Mouse (Mus musculus): Measurements from ENCODE around the gene Tssk1. TPM values are rescaled to one million over a fixed set of nuclear protein-coding genes. Genes with fewer than 3 reads are reported as not detected.

Gene Tssk1
- polyA plus RNA-seq, 1 experiment from 2014 or later, result not detected

DNA sequence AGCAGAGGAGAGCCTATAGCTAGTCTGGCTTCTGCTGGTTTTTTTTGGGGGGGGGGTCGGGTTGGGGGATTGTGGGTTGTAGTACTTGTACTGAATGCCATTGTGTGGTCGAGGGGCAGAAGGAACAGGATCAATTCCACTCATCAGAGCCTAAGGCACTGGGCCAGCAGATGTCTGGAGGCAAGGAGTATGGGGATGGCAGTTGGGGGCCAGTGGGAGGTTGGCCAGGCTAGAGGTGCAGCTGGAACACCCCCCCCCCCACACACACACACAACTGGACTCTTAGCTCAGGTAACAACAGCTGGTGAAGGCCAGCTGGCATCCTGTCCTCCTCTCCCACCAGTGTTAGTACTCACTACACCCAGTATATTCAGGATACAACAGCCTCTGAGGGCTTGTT lies 35.2 kb downstream of the Tssk1 start:
- DNase-seq (ENCODE audit: low spot score), result no peak

DNA sequence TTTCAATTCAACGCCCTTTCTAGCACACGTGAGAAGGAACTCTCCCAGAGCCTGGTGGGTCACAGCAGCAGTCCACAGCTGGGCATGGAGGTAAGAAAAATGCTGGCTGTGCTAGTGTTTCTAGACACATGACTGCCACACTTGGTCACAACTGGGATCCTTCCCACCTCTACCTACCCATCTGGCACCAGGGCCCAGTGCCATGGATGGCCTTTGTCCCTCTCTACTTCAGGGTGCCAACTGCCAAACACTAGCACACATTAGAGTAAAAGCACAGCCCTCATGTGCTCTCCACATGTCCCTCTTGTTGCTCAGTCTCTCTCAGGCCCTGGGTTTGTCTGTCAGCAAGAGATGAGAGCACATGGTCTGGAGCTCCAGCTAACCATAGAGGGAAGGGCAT lies 35.6 kb downstream of the Tssk1 start:
- H3K27ac ChIP-seq (replicated peaks; ENCODE audit: low read depth, low read length), result no peak overlapping the region
- peaks cover 8% of the 10 kb centered on the region for H3K4me1 ChIP-seq (ENCODE audit: control insufficient read depth, insufficient read depth, low read length)
- no peak overlapping the region for H3K4me3 ChIP-seq (ENCODE audit: low read depth, low read length)
- 0 out of 2 replicates have a peak, but pooled peaks cover 12% of the 10 kb centered on the region for H3K36me3 ChIP-seq (ENCODE audit: control insufficient read depth, insufficient read depth, low read length)
- WGBS, result 75% methylated on average over 2 of the region's 2 CpGs
- no peaks in the 10 kb centered on the region for H3K27me3 ChIP-seq (replicated peaks; ENCODE audit: control insufficient read depth, insufficient read depth, low read length)
- no peak overlapping the region for H3K9ac ChIP-seq (ENCODE audit: low read depth, low read length)
- ATAC-seq (ENCODE audit: low read depth) (no peak), DNase-seq (ENCODE audit: low spot score) (no peak)
- no peak overlapping the region for H3K4me2 ChIP-seq (ENCODE audit: low read depth, low read length)
- H3K9me3 ChIP-seq (ENCODE audit: control insufficient read depth, low read length), result no peaks in the 10 kb centered on the region

More for the DNA sequence above, 35.2 kb downstream of the Tssk1 start:
- H3K4me1 ChIP-seq (ENCODE audit: control insufficient read depth, insufficient read depth, low read length), result peaks cover 8% of the 10 kb centered on the region
- H3K4me2 ChIP-seq (ENCODE audit: low read depth, low read length), result no peak overlapping the region
- H3K36me3 ChIP-seq (ENCODE audit: control insufficient read depth, insufficient read depth, low read length), result 0 out of 2 replicates have a peak, but pooled peaks cover 12% of the 10 kb centered on the region
- H3K27ac ChIP-seq (replicated peaks; ENCODE audit: low read depth, low read length), result no peak overlapping the region
- 29% methylated on average over 1 of the region's 2 CpGs for WGBS
- no peaks in the 10 kb centered on the region for H3K9me3 ChIP-seq (ENCODE audit: control insufficient read depth, low read length)
- H3K4me3 ChIP-seq (ENCODE audit: low read depth, low read length), result no peak overlapping the region
- H3K27me3 ChIP-seq (replicated peaks; ENCODE audit: control insufficient read depth, insufficient read depth, low read length), result no peaks in the 10 kb centered on the region
- H3K9ac ChIP-seq (ENCODE audit: low read depth, low read length), result 0 out of 2 replicates have a peak overlapping the region, but pooled peaks have one; percentile 79
- ATAC-seq (ENCODE audit: low read depth), result no peak

DNA sequence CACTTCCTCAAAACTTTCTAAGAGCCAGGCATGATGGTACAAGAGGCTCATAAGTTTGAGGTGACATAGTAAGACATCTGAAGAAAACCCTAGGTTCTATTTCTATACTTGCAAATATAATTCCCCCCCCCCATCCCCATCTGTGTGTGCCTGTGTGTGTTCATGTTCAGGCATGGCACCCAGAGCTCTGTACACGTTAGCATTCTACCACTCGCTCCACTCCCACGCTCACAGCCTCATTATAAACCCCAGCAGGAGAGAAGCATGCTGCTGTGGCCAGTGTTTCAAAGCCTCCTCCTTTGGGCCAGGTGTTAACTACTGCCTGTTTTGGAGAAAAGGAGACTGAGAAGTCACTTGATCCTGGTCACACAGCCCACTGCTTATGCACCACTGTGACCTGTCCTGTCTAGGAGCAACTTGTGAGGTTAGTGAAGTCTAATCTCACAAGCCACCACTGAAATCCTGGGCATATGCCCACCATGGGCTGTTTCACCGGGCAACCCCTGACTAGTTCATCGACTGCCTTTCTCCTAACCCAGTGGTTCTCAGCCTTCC lies 38.0 kb downstream of the Tssk1 start:
- WGBS, result 77% methylated on average over 5 of the region's 5 CpGs
- Histone ChIP-seq H3K9ac (ENCODE audit: low read depth, low read length) (no peak overlapping the region), H3K4me2 (ENCODE audit: low read depth, low read length) (no peak overlapping the region), H3K4me3 (ENCODE audit: low read depth, low read length) (no peak overlapping the region), H3K27ac (replicated peaks; ENCODE audit: low read depth, low read length) (no peak overlapping the region), H3K27me3 (replicated peaks; ENCODE audit: control insufficient read depth, insufficient read depth, low read length) (no peaks in the 10 kb centered on the region), H3K9me3 (ENCODE audit: control insufficient read depth, low read length) (no peaks in the 10 kb centered on the region), H3K4me1 (ENCODE audit: control insufficient read depth, insufficient read depth, low read length) (peaks cover 3% of the 10 kb centered on the region), H3K36me3 (ENCODE audit: control insufficient read depth, insufficient read depth, low read length) (no peaks in the 10 kb centered on the region)
- ATAC-seq (ENCODE audit: low read depth) (no peak), DNase-seq (ENCODE audit: low spot score) (no peak)

DNA sequence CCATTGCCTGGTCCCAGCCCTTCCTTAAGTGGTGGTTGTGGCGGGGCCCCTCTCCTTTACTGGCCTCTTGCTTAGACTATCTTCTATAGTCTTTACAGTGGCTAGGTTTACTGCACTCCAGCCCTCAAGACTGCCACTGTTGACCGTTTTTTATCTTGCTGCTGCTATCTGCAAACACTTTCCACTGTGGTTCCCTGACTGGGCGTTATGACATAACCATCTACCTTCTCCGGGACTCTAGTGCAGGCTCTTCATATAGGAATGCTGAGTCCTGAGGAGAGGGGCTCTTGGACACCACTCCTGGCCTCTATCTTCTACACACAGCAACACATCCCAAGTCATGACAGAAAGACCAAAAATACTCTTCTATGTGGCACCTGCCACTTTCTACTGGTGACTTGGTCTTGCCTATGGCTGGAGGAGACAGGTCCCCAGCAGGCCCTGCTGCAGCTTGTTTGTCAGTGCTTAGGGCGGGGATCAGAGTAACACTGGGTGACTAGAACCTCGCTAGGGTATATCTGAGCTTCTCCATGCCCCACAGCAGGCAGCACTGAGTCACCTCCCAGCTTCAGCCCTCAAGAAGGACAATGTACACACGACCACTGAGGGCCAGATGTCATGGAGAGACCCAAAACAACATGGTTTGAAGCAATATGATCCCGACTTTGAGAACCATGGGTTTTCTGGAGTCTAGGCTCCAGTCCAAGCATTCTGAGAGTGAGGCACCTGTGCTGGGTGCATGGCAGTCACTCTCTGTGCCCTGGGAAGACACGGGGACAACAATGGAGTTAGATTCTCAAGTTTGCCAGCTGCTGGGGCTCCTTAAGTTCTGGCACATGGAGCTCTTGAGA lies 39.8 kb downstream of the Tssk1 start:
- Histone ChIP-seq H3K4me2 (ENCODE audit: low read depth, low read length) (no peak overlapping the region), H3K9me3 (ENCODE audit: control insufficient read depth, low read length) (no peaks in the 10 kb centered on the region), H3K27me3 (replicated peaks; ENCODE audit: control insufficient read depth, insufficient read depth, low read length) (no peaks in the 10 kb centered on the region), H3K4me1 (ENCODE audit: control insufficient read depth, insufficient read depth, low read length) (no peaks in the 10 kb centered on the region), H3K4me3 (ENCODE audit: low read depth, low read length) (no peak overlapping the region), H3K36me3 (ENCODE audit: control insufficient read depth, insufficient read depth, low read length) (no peaks in the 10 kb centered on the region), H3K27ac (replicated peaks; ENCODE audit: low read depth, low read length) (no peak overlapping the region), H3K9ac (ENCODE audit: low read depth, low read length) (no peak overlapping the region)
- DNase-seq (ENCODE audit: low spot score) (no peak), ATAC-seq (ENCODE audit: low read depth) (no peak)
- 68% methylated on average over 9 of the region's 9 CpGs for WGBS

DNA sequence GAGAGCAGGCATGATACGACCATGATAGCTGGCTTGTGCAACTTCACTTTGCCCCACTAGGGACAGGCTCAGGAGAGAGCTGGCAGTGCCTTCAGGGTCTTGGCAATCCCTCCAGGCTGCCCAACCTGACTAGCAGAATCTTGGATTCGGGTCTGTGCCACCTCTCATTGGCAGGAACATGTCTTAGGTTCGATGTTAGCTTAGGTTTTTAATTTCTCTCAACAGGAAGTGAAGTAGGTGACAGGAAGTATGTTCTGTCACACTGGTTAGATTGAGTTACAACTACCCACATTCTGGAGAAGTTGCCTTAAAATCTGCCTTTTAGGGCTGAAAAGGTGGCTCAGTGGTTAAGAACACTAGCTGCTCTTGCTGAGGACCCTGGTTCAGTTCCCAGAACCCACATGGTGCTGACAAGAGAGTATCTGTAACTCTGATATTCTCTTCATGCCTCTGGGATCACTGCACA lies 40.5 kb downstream of the Tssk1 start:
- ATAC-seq (ENCODE audit: low read depth), result no peak
- WGBS, result 57% methylated on average over 3 of the region's 3 CpGs
- H3K27me3 ChIP-seq (replicated peaks; ENCODE audit: control insufficient read depth, insufficient read depth, low read length), result no peaks in the 10 kb centered on the region
- DNase-seq (ENCODE audit: low spot score), result no peak
- no peak overlapping the region for H3K9ac ChIP-seq (ENCODE audit: low read depth, low read length)
- H3K36me3 ChIP-seq (ENCODE audit: control insufficient read depth, insufficient read depth, low read length), result no peaks in the 10 kb centered on the region
- no peaks in the 10 kb centered on the region for H3K4me1 ChIP-seq (ENCODE audit: control insufficient read depth, insufficient read depth, low read length)
- no peaks in the 10 kb centered on the region for H3K9me3 ChIP-seq (ENCODE audit: control insufficient read depth, low read length)
- H3K4me2 ChIP-seq (ENCODE audit: low read depth, low read length), result no peak overlapping the region
- no peak overlapping the region for H3K4me3 ChIP-seq (ENCODE audit: low read depth, low read length)
- H3K27ac ChIP-seq (replicated peaks; ENCODE audit: low read depth, low read length), result no peak overlapping the region

DNA sequence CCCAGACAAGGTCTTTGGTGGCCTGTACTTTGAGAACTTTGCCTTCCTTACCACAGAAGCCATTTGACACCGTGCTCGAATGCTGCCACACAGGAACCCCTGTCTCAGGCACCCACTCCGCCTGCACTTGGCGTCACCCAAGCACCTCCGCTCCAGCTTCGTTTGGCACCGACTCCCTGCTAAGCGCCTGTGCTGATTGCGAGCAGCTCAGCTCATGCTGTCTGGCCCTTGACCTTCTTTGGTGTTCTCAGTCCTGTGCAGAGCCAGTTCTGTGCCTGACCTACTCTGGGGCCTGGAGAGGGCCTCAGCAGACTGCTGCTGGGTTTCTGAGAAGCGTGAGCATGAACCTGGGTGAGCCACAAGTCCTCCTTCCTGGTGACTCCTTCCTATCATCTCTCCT lies 42.8 kb downstream of the Tssk1 start:
- no peak overlapping the region for H3K27ac ChIP-seq (replicated peaks; ENCODE audit: low read depth, low read length)
- no peaks in the 10 kb centered on the region for H3K27me3 ChIP-seq (replicated peaks; ENCODE audit: control insufficient read depth, insufficient read depth, low read length)

DNA sequence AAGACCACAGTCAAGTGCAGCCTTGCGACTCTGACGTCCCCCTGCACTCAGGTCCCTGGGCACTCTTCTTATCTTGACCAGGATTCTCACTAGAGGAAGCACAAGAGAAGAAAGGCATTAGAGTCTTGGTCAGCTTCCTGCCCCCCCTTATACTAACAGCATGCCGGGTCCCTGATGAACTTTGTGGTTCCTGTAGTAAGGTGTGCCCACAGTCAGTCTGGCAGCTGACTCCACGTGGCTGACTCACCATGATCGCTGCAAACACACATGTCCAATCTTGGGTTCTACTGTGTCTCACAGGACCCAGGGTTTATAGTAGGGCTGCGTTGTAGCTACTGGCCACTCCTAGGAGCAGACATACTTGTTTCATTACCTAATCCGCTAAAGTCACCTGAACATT lies 44.2 kb downstream of the Tssk1 start:
- Histone ChIP-seq H3K9me3 (ENCODE audit: control insufficient read depth, low read length) (no peaks in the 10 kb centered on the region), H3K4me1 (ENCODE audit: control insufficient read depth, insufficient read depth, low read length) (no peaks in the 10 kb centered on the region), H3K36me3 (ENCODE audit: control insufficient read depth, insufficient read depth, low read length) (no peaks in the 10 kb centered on the region), H3K9ac (ENCODE audit: low read depth, low read length) (no peak overlapping the region), H3K4me2 (ENCODE audit: low read depth, low read length) (no peak overlapping the region), H3K27ac (replicated peaks; ENCODE audit: low read depth, low read length) (no peak overlapping the region), H3K27me3 (replicated peaks; ENCODE audit: control insufficient read depth, insufficient read depth, low read length) (no peaks in the 10 kb centered on the region), H3K4me3 (ENCODE audit: low read depth, low read length) (no peak overlapping the region)
- DNase-seq (ENCODE audit: low spot score), result no peak
- 90% methylated on average over 7 of the region's 7 CpGs for WGBS
- ATAC-seq (ENCODE audit: low read depth), result no peak

More for the DNA sequence above, 42.8 kb downstream of the Tssk1 start:
- no peak overlapping the region for H3K4me2 ChIP-seq (ENCODE audit: low read depth, low read length)
- DNase-seq (ENCODE audit: low spot score) (no peak), ATAC-seq (ENCODE audit: low read depth) (no peak)
- no peaks in the 10 kb centered on the region for H3K36me3 ChIP-seq (ENCODE audit: control insufficient read depth, insufficient read depth, low read length)
- H3K4me1 ChIP-seq (ENCODE audit: control insufficient read depth, insufficient read depth, low read length), result no peaks in the 10 kb centered on the region
- H3K9ac ChIP-seq (ENCODE audit: low read depth, low read length), result no peak overlapping the region
- H3K9me3 ChIP-seq (ENCODE audit: control insufficient read depth, low read length), result no peaks in the 10 kb centered on the region
- WGBS, result 76% methylated on average over 10 of the region's 10 CpGs
- H3K4me3 ChIP-seq (ENCODE audit: low read depth, low read length), result no peak overlapping the region

DNA sequence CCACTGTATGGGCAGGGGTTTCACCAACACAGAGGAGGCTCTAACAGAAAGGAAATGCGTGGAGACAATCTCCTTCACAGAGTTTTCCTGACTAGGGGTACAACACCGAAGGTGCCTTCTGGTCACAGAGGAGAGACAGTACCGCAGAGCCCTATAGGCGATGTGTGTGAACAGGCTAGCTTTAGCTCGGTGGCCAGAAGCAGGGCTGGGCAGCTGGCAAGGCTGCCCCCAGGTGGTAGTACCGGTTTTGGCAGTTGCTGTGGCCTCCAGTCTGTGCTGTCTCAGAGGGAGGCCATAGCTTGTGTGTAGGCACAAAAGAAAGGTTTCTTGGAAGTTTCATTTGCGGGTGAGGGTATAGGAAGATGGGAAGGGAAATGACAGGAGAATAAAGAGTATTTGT lies 44.8 kb downstream of the Tssk1 start:
- Histone ChIP-seq H3K4me1 (ENCODE audit: control insufficient read depth, insufficient read depth, low read length) (no peaks in the 10 kb centered on the region), H3K4me3 (ENCODE audit: low read depth, low read length) (no peak overlapping the region), H3K9ac (ENCODE audit: low read depth, low read length) (no peak overlapping the region), H3K27ac (replicated peaks; ENCODE audit: low read depth, low read length) (no peak overlapping the region), H3K4me2 (ENCODE audit: low read depth, low read length) (no peak overlapping the region), H3K36me3 (ENCODE audit: control insufficient read depth, insufficient read depth, low read length) (no peaks in the 10 kb centered on the region), H3K9me3 (ENCODE audit: control insufficient read depth, low read length) (no peaks in the 10 kb centered on the region), H3K27me3 (replicated peaks; ENCODE audit: control insufficient read depth, insufficient read depth, low read length) (no peaks in the 10 kb centered on the region)
- WGBS, result 10% methylated on average over 7 of the region's 7 CpGs
- DNase-seq (ENCODE audit: low spot score), result peak; percentile 56
- peak; percentile 90 for ATAC-seq (ENCODE audit: low read depth)
